Mouse (Mus musculus): ENCODE results near the gene Nin. TPM values are rescaled to one million over a fixed set of nuclear protein-coding genes. Genes with fewer than 3 reads are reported as not detected.
A peak's percentile ranks its signal among the peaks of the same experiment; 100 is the strongest.
"Not testable (repeated sequence)": the region's sequence is repeated elsewhere in the genome, so short reads cannot be mapped to it uniquely, and the experiment has no call there.

The Nin gene
- polyA plus RNA-seq, 1 experiment from 2014 or later, result 12.8 TPM

- ATAC-seq (ENCODE audit: low FRiP score) (no peak), DNase-seq (ENCODE audit: low spot score) (peak; percentile 84)
- no peaks in the 10 kb centered on the region; the same call in 1 of the 2 replicates for H3K4me1 ChIP-seq (replicated peaks; ENCODE audit: control insufficient read depth, insufficient read depth, low read length)
- H3K4me3 ChIP-seq (replicated peaks; ENCODE audit: low read length), result no peak overlapping the region
- no peaks in the 10 kb centered on the region for H3K27me3 ChIP-seq (ENCODE audit: control insufficient read depth, insufficient read depth, low read length)
- H3K9me3 ChIP-seq (ENCODE audit: control insufficient read depth, low read length), result no peaks in the 10 kb centered on the region
- no peak overlapping the region for H3K9ac ChIP-seq
- no peaks in the 10 kb centered on the region for H3K36me3 ChIP-seq (replicated peaks; ENCODE audit: control insufficient read depth, insufficient read depth)
- H3K27ac ChIP-seq, result peak overlapping the region; percentile 45; the same call in 1 of the 2 replicates
- no peak overlapping the region for H3K4me2 ChIP-seq (replicated peaks)
- WGBS, result 47% methylated on average over 20 of the region's 20 CpGs
These were observed 31.3 kb upstream of the Nin start for GRCm38 (mm10) chr12:70144637-70145448.

DNA sequence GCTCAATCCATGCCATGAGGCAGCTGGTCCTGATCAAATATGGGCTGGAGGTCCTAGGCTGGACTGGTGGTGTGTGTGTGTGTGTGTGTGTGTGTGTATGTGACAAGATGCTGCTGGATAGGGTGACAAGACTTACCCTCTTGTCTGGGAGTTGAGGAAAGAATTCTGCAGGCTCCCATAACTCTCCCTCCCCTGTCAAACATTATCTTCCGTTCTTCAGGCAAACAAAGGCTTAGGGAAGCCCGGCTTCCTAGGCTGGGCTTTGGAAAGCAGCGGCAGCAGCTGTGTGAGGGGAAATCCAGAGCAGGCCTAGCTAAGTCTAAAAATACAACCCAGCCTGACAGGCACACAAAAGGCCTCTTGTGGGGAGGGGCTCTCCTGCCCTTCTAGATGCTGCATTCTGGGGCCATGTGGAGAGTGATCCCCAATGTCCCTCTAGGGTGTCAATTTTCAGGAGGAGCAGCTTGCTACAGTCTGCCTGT is 30.6 kb upstream of the Nin start:
- WGBS, result 22% methylated on average over 3 of the region's 3 CpGs
- not testable (repeated sequence) for ATAC-seq (ENCODE audit: low FRiP score); H3K27me3 ChIP-seq (ENCODE audit: control insufficient read depth, insufficient read depth, low read length); H3K36me3 ChIP-seq (replicated peaks; ENCODE audit: control insufficient read depth, insufficient read depth); H3K9ac ChIP-seq; H3K4me3 ChIP-seq (replicated peaks; ENCODE audit: low read length); DNase-seq (ENCODE audit: low spot score); H3K4me1 ChIP-seq (replicated peaks; ENCODE audit: control insufficient read depth, insufficient read depth, low read length); H3K9me3 ChIP-seq (ENCODE audit: control insufficient read depth, low read length); H3K4me2 ChIP-seq (replicated peaks)
- peak overlapping the region; percentile 21; the same call in 1 of the 2 replicates for H3K27ac ChIP-seq

DNA sequence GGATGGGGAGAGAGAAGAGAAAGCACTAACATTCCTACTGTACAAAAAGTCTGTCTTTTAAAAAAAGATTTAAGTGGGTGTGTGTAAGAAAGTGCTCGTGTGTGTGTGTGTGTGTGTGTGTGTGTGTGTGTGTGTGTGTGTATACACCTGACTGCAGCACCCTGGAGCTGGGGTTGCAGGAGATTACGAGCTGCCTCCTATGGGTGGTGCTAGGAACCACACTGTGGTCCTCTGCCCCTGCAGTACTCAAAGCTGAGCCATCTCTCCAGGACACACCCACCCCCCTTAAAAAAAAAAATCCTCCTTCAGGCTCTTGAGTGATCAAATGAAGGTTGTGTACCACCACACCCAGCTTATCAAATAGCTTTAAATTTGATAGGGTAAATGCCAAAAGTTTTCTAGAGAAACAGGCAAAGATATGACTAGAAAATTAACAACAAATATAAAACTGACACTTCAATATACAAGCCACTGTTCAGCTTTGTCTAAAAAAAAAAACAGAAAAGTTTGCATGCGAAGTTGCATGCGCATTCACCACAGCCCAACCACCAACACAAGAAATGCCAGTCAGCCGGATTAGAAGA is 27.6 kb upstream of the Nin start:
- Histone ChIP-seq H3K9me3 (ENCODE audit: control insufficient read depth, low read length) (no peaks in the 10 kb centered on the region), H3K9ac (no peak overlapping the region), H3K27me3 (ENCODE audit: control insufficient read depth, insufficient read depth, low read length) (no peaks in the 10 kb centered on the region), H3K4me3 (replicated peaks; ENCODE audit: low read length) (no peak overlapping the region), H3K4me2 (replicated peaks) (no peak overlapping the region), H3K36me3 (replicated peaks; ENCODE audit: control insufficient read depth, insufficient read depth) (no peaks in the 10 kb centered on the region), H3K27ac (no peak overlapping the region), H3K4me1 (replicated peaks; ENCODE audit: control insufficient read depth, insufficient read depth, low read length) (no peaks in the 10 kb centered on the region)
- WGBS, result 91% methylated on average over 5 of the region's 5 CpGs
- DNase-seq (ENCODE audit: low spot score) (no peak), ATAC-seq (ENCODE audit: low FRiP score) (no peak)

- no peak overlapping the region for H3K27ac ChIP-seq
- no peak overlapping the region for H3K9ac ChIP-seq
- DNase-seq (ENCODE audit: low spot score) (no peak), ATAC-seq (ENCODE audit: low FRiP score) (no peak)
- 98% methylated on average over 5 of the region's 5 CpGs for WGBS
- H3K4me2 ChIP-seq (replicated peaks), result no peak overlapping the region
- H3K36me3 ChIP-seq (replicated peaks; ENCODE audit: control insufficient read depth, insufficient read depth), result no peaks in the 10 kb centered on the region
- H3K9me3 ChIP-seq (ENCODE audit: control insufficient read depth, low read length), result no peaks in the 10 kb centered on the region
- H3K27me3 ChIP-seq (ENCODE audit: control insufficient read depth, insufficient read depth, low read length), result no peaks in the 10 kb centered on the region
- H3K4me3 ChIP-seq (replicated peaks; ENCODE audit: low read length), result no peak overlapping the region
- H3K4me1 ChIP-seq (replicated peaks; ENCODE audit: control insufficient read depth, insufficient read depth, low read length), result no peaks in the 10 kb centered on the region
These were observed 27.0 kb upstream of the Nin start for GRCm38 (mm10) chr12:70140542-70140941.

DNA sequence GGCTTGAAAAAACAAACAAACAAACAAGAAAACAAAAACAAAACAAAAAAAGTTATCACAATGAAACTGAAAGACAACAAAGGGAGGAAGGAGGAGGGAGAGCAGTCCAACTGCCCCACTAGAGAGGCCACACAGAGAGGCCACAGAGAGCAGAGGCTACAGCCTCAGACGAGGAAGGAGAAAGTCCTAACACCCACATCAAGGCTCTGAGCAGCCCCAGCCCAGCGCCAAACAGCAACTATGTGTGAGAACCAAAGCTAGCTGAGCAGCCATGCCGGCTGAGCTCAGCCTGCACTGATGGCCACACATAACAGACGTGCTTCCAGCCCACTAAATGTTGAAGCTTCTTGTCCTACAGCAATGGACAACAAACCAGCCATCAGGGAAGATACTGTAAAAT is 26.4 kb upstream of the Nin start:
- Histone ChIP-seq H3K27me3 (ENCODE audit: control insufficient read depth, insufficient read depth, low read length) (no peaks in the 10 kb centered on the region), H3K4me3 (replicated peaks; ENCODE audit: low read length) (no peak overlapping the region), H3K36me3 (replicated peaks; ENCODE audit: control insufficient read depth, insufficient read depth) (no peaks in the 10 kb centered on the region), H3K9me3 (ENCODE audit: control insufficient read depth, low read length) (no peaks in the 10 kb centered on the region), H3K4me2 (replicated peaks) (no peak overlapping the region), H3K9ac (no peak overlapping the region), H3K27ac (no peak overlapping the region), H3K4me1 (replicated peaks; ENCODE audit: control insufficient read depth, insufficient read depth, low read length) (no peaks in the 10 kb centered on the region)
- DNase-seq (ENCODE audit: low spot score), result no peak
- ATAC-seq (ENCODE audit: low FRiP score), result no peak
- WGBS, result 72% methylated on average over 4 of the region's 4 CpGs

DNA sequence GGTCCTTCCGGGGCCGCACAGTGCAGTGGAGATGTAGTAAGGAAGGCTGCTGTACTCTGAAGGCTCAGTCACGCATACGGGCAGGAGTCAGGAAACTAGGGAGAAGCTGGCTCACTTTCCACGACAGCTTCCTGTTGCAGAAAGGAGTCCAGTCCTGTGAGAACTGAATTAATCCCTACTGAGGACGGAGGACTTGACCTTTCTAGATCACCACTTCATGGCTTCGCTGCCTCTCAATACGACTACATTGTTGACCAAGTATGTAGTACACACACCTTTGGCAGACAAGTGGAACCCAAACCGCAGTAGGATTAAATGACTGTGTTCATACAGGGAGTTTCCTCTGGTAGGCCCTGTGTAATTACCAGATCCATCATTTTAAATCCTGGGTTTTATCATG is 24.1 kb upstream of the Nin start:
- no peak for ATAC-seq (ENCODE audit: low FRiP score)
- Histone ChIP-seq H3K9ac (no peak overlapping the region), H3K4me2 (replicated peaks) (no peak overlapping the region), H3K9me3 (ENCODE audit: control insufficient read depth, low read length) (no peaks in the 10 kb centered on the region), H3K27me3 (ENCODE audit: control insufficient read depth, insufficient read depth, low read length) (no peaks in the 10 kb centered on the region), H3K4me3 (replicated peaks; ENCODE audit: low read length) (no peak overlapping the region), H3K4me1 (replicated peaks; ENCODE audit: control insufficient read depth, insufficient read depth, low read length) (no peaks in the 10 kb centered on the region), H3K27ac (no peak overlapping the region), H3K36me3 (replicated peaks; ENCODE audit: control insufficient read depth, insufficient read depth) (no peaks in the 10 kb centered on the region)
- WGBS, result 80% methylated on average over 9 of the region's 9 CpGs
- DNase-seq (ENCODE audit: low spot score), result no peak

DNA sequence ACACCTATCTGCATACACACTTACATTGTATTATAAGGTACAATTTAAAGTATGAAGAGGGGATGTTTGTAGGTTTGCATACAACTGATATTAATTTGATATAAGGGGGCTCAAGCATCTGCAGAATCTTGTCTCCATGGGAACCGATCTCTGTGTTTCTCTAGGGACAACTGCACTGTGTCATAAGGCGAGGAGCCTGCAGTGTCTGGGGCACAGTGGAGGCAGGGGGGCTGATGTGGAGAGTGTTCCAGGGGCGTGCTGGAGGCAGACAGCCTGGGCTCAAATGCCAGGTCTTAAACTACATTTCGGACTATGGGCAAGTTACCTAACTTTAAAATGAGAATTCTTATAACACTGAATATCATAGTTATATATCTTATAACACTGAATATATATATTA is 23.6 kb upstream of the Nin start:
- Histone ChIP-seq H3K4me3 (replicated peaks; ENCODE audit: low read length) (no peak overlapping the region), H3K9me3 (ENCODE audit: control insufficient read depth, low read length) (no peaks in the 10 kb centered on the region), H3K27me3 (ENCODE audit: control insufficient read depth, insufficient read depth, low read length) (no peaks in the 10 kb centered on the region), H3K4me1 (replicated peaks; ENCODE audit: control insufficient read depth, insufficient read depth, low read length) (no peaks in the 10 kb centered on the region), H3K9ac (no peak overlapping the region), H3K27ac (no peak overlapping the region), H3K36me3 (replicated peaks; ENCODE audit: control insufficient read depth, insufficient read depth) (no peaks in the 10 kb centered on the region), H3K4me2 (replicated peaks) (no peak overlapping the region)
- WGBS, result 63% methylated on average over 4 of the region's 4 CpGs
- no peak for DNase-seq (ENCODE audit: low spot score)
- no peak for ATAC-seq (ENCODE audit: low FRiP score)

GRCm38 (mm10) chr12:70136185-70136756 is 22.8 kb upstream of the Nin start:
- Histone ChIP-seq H3K27ac (no peak overlapping the region), H3K4me2 (replicated peaks) (no peak overlapping the region), H3K9me3 (ENCODE audit: control insufficient read depth, low read length) (no peaks in the 10 kb centered on the region), H3K27me3 (ENCODE audit: control insufficient read depth, insufficient read depth, low read length) (no peaks in the 10 kb centered on the region), H3K4me1 (replicated peaks; ENCODE audit: control insufficient read depth, insufficient read depth, low read length) (peaks cover 4% of the 10 kb centered on the region; the same call in 1 of the 2 replicates), H3K9ac (no peak overlapping the region), H3K4me3 (replicated peaks; ENCODE audit: low read length) (no peak overlapping the region), H3K36me3 (replicated peaks; ENCODE audit: control insufficient read depth, insufficient read depth) (no peaks in the 10 kb centered on the region)
- WGBS, result 78% methylated on average over 12 of the region's 12 CpGs
- no peak for DNase-seq (ENCODE audit: low spot score)
- no peak for ATAC-seq (ENCODE audit: low FRiP score)

DNA sequence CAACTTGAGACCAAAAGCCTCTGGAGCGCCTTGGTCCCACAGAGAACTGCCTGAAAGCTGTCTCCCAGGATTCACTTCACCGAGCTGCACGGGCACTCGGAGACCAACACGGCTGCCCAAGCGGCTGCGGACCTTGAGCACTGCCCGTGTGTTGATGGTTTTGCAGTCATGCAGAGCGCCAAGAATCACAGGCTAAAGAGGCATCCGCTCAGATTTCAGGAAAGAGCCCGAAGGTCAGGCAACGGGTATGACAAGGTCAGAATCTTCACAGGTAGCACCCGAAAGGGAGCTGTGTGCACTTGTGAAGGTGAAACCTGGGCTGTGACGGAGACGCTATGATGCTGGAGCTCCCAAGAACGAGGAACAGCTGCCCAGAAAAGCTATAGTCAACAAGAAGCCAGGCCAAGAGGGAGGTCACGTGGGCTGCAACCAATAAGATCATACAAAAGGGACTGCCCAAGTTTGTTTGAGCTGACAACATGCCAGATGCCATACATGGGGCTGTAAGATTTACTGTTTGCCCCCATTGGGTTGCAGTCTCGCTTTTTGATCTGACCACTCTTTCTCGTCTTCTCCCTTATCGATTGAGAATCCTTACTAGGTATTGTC is 21.2 kb upstream of the Nin start:
- Histone ChIP-seq H3K27ac (no peak overlapping the region), H3K9ac (no peak overlapping the region), H3K9me3 (ENCODE audit: control insufficient read depth, low read length) (no peaks in the 10 kb centered on the region), H3K4me3 (replicated peaks; ENCODE audit: low read length) (no peak overlapping the region), H3K4me1 (replicated peaks; ENCODE audit: control insufficient read depth, insufficient read depth, low read length) (peaks cover 6% of the 10 kb centered on the region; the same call in 1 of the 2 replicates), H3K4me2 (replicated peaks) (no peak overlapping the region), H3K36me3 (replicated peaks; ENCODE audit: control insufficient read depth, insufficient read depth) (no peaks in the 10 kb centered on the region), H3K27me3 (ENCODE audit: control insufficient read depth, insufficient read depth, low read length) (no peaks in the 10 kb centered on the region)
- WGBS, result 91% methylated on average over 20 of the region's 20 CpGs
- DNase-seq (ENCODE audit: low spot score) (no peak), ATAC-seq (ENCODE audit: low FRiP score) (no peak)

Measured in hindbrain, embryonic 14.5 days (tissue).